Mouse (Mus musculus) heart, postnatal 0 days (tissue): ENCODE results near the gene Ttll10. TPM values are rescaled to one million over a fixed set of nuclear protein-coding genes. Genes with fewer than 3 reads are reported as not detected.

Experiments
- ATAC-seq: fragments of 200-750 bp; cut with Nextera tagmentation; 2 replicates; pipeline ENCODE4 v1.8.0; 2017; ENCODE audit warnings: low read depth, moderate number of reproducible peaks, moderate library complexity; ENCODE audit not compliant: insufficient read depth
- DNase-seq: peaks from one replicate; pipeline ENCODE4 v3.0.0-alpha.2; 2016; ENCODE audit warnings: low spot score
- H3K27ac ChIP-seq: fragments of 300-500 bp; sonication (generic); 2 replicates; pipeline ENCODE4 v1.5.1; 2014; ENCODE audit warnings: low read depth, mild to moderate bottlenecking
- H3K27me3 ChIP-seq: fragments of 300-500 bp; sonication (generic); 2 replicates; pipeline ENCODE4 v1.6.1; 2014; ENCODE audit warnings: low read length, mixed read lengths; ENCODE audit not compliant: control insufficient read depth, insufficient read depth
- H3K36me3 ChIP-seq: fragments of 300-500 bp; sonication (generic); replicated peaks from 2 replicates; pipeline ENCODE4 v1.6.1; 2014; ENCODE audit warnings: low read length, mixed read lengths; ENCODE audit not compliant: control insufficient read depth, insufficient read depth
- H3K4me1 ChIP-seq: fragments of 300-500 bp; sonication (generic); 2 replicates; pipeline ENCODE4 v1.6.1; 2014; ENCODE audit warnings: antibody characterized with exemption; ENCODE audit not compliant: control insufficient read depth, insufficient read depth
- H3K4me2 ChIP-seq: fragments of 300-500 bp; sonication (generic); 2 replicates; pipeline ENCODE4 v1.6.1; 2014; ENCODE audit warnings: low read depth, mild to moderate bottlenecking, low read length, moderate library complexity
- H3K4me3 ChIP-seq: fragments of 300-500 bp; sonication (generic); 2 replicates; pipeline ENCODE4 v1.5.1; 2014; ENCODE audit warnings: low read depth, low read length
- H3K9ac ChIP-seq: fragments of 300-500 bp; sonication (generic); replicated peaks from 2 replicates; pipeline ENCODE4 v1.6.1; 2014; ENCODE audit warnings: low read depth, low read length, mixed read lengths
- H3K9me3 ChIP-seq: fragments of 300-500 bp; sonication (generic); replicated peaks from 2 replicates; pipeline ENCODE4 v1.6.1; 2016; ENCODE audit warnings: low read length; ENCODE audit not compliant: control insufficient read depth
- CTCF ChIP-seq: IDR thresholded peaks from 2 replicates; pipeline ENCODE4 v1.5.1; 2016; ENCODE audit warnings: antibody characterized with exemption, control low read depth, low read depth
- EP300 ChIP-seq: IDR thresholded peaks from 2 replicates; pipeline ENCODE4 v1.6.1; 2016; ENCODE audit warnings: antibody characterized with exemption, low read depth
- WGBS: fragments of 180-500 bp; shearing (Covaris S2); extraction: QIAGEN DNeasy Blood & Tissue Kit; methylation state at CpG from one replicate; pipeline ENCODE4 v1.1.7; 2014; 5-methylcytosine and 5-hydroxymethylcytosine counted together
- polyA plus RNA-seq: library from polyadenylated mRNA; unstranded; fragments of >200 nt; fragmentation: Nextera tagmentation; extraction: Ambion mirVana; gene quantifications from 2 replicates; pipeline ENCODE4 v1.2.1, GENCODE M21; 2015
- total RNA-seq: library from RNA; depleted of rRNA; stranded (reverse); fragments of >200 nt; gene quantifications from 2 replicates; pipeline ENCODE4 v1.2.3, GENCODE M21; 2014; ENCODE audit warnings: low replicate concordance

The Ttll10 gene
- total and polyA plus RNA-seq, 2 experiments from 2014 or later, result not detected

DNA sequence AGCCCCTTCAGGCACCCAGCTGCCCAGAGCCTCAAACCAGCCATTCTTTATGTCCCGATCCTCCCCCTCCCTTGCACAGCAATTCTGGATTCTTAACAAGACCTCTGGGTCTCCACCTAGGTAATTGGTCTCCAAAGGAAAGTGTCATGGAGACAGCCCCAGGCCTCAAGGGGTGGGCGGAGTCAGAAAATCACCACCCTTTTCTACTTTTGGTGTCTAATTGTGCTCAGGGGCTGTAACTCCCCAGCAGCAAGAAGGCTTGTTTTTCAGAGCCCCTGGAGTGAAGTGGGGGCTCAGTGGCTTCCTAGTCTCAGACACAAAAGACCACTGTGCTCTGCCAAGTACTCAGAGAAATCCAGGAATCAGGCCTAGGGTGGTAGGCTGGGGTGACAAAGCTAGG lies 11.5 kb upstream of the Ttll10 start:
- no peak for DNase-seq
- 71% methylated on average over 2 of the region's 2 CpGs for WGBS
- no peak overlapping the region for H3K4me2 ChIP-seq
- no peaks in the 10 kb centered on the region for H3K27me3 ChIP-seq
- no peaks in the 10 kb centered on the region for H3K9me3 ChIP-seq
- H3K36me3 ChIP-seq, result no peaks in the 10 kb centered on the region
- ATAC-seq, result no peak
- no peak for TF ChIP-seq CTCF
- TF ChIP-seq EP300, result no peak
- H3K4me3 ChIP-seq, result no peak overlapping the region
- no peak overlapping the region for H3K9ac ChIP-seq
- peak overlapping the region; percentile 61; the same call in 1 of the 2 replicates for H3K27ac ChIP-seq
- 0 out of 2 replicates have a peak, but pooled peaks cover 3% of the 10 kb centered on the region for H3K4me1 ChIP-seq

DNA sequence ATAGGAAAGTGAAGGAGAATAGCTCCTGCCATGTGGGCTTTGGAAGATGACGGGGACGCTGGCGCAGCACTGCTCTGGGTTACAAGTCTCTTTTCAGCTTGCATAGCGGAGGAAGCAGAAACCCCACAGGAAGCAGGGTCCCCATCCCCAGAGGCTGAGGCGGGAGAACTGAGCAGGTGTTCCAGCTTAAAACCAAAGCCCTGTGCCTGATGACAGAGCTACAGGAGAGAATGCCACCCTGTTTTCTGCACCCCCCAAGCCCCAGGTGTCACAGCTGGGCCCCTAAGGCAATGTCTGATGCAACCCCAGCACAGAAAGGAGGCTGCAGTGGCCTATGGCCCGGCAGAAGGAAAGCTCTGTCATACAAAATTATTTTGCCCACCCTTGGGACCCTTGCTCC lies 11.1 kb upstream of the Ttll10 start:
- DNase-seq (no peak), ATAC-seq (no peak)
- 0 out of 2 replicates have a peak, but pooled peaks cover 3% of the 10 kb centered on the region for H3K4me1 ChIP-seq
- no peaks in the 10 kb centered on the region for H3K27me3 ChIP-seq
- TF ChIP-seq CTCF (no peak), EP300 (no peak)
- no peak overlapping the region for H3K9ac ChIP-seq
- no peaks in the 10 kb centered on the region for H3K9me3 ChIP-seq
- peak overlapping the region; percentile 61; the same call in 1 of the 2 replicates for H3K27ac ChIP-seq
- no peak overlapping the region for H3K4me2 ChIP-seq
- no peak overlapping the region for H3K4me3 ChIP-seq
- H3K36me3 ChIP-seq, result no peaks in the 10 kb centered on the region
- 63% methylated on average over 6 of the region's 6 CpGs for WGBS

DNA sequence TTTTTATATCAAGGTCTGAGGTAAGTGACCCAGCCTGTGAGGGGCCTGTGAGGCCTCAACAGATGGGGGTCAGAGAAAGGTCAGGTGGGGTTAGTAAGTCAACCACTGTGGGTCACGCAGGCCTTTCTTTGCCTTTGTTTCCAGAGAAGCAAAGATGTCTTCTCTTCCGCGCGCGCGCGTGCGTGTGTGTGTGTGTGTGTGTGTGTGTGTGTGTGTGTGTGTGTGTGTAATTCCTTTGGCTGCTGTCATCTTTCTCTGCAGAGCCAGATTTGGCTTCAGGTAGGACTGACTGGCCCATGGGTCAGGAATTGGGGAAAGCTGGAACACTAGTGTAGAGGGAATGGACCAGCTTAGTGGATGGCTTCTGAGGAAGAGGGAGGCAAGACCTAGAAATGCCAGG lies 10.5 kb upstream of the Ttll10 start:
- no peak overlapping the region for H3K4me3 ChIP-seq

GRCm38 (mm10) chr4:156067256-156067949 lies 8.2 kb upstream of the Ttll10 start:
- H3K27me3 ChIP-seq, result no peaks in the 10 kb centered on the region
- H3K4me2 ChIP-seq, result no peak overlapping the region
- TF ChIP-seq CTCF (no peak), EP300 (no peak)
- no peak for DNase-seq
- H3K4me1 ChIP-seq, result 0 out of 2 replicates have a peak, but pooled peaks cover 3% of the 10 kb centered on the region
- H3K4me3 ChIP-seq, result no peak overlapping the region
- WGBS, result 53% methylated on average over 5 of the region's 5 CpGs
- no peak for ATAC-seq
- H3K27ac ChIP-seq, result no peak overlapping the region; the same call in 1 of the 2 replicates
- H3K9me3 ChIP-seq, result no peaks in the 10 kb centered on the region
- no peak overlapping the region for H3K9ac ChIP-seq
- H3K36me3 ChIP-seq, result no peaks in the 10 kb centered on the region

More for the DNA sequence above, 10.5 kb upstream of the Ttll10 start:
- 96% methylated on average over 8 of the region's 8 CpGs for WGBS
- ATAC-seq, result no peak
- H3K36me3 ChIP-seq, result no peaks in the 10 kb centered on the region
- TF ChIP-seq EP300, result no peak
- no peak for TF ChIP-seq CTCF
- H3K4me1 ChIP-seq, result 0 out of 2 replicates have a peak, but pooled peaks cover 3% of the 10 kb centered on the region
- peak overlapping the region; percentile 57; the same call in 1 of the 2 replicates for H3K27ac ChIP-seq
- H3K4me2 ChIP-seq, result no peak overlapping the region
- no peaks in the 10 kb centered on the region for H3K27me3 ChIP-seq
- DNase-seq, result no peak
- no peaks in the 10 kb centered on the region for H3K9me3 ChIP-seq
- no peak overlapping the region for H3K9ac ChIP-seq

DNA sequence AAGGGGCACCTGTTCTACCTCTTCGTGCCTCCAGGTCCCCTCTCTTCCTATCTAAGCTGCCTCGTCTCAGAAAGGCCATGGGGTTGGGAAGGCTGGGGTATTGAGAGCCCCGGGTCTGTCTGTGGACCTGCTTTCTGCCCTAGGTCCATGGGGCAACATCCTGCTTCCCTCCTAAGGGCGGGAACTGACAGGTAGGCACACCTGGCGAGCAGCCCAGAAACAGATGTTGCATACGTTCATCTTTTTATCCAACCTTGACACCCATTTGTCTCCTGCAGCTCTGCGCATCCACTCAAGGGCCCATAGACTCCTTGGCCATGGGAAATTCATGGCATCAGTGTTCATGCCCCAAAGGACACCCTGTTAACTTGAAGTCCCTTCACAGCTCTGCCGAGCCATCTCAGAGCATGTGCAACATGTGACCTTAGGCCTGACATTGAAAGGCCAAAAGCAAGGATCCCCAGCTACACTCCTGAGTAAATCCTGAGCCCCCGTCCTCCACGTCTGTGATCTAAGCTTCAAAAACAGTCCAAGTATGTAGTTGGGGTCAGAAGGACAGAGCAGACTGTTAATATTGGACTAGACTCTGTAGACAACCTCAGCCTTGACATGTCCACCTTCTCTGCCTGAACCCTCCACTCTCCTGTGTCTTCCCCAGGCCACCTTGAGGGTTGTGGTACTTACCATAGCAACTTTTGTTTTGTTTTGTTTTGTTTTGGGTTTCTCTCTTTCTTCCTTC lies 6.1 kb upstream of the Ttll10 start:
- Histone ChIP-seq H3K27me3 (no peaks in the 10 kb centered on the region), H3K4me2 (no peak overlapping the region), H3K4me3 (no peak overlapping the region), H3K36me3 (no peaks in the 10 kb centered on the region), H3K27ac (no peak overlapping the region), H3K9ac (no peak overlapping the region), H3K4me1 (0 out of 2 replicates have a peak, but pooled peaks cover 3% of the 10 kb centered on the region), H3K9me3 (no peaks in the 10 kb centered on the region)
- no peak for DNase-seq
- 83% methylated on average over 10 of the region's 10 CpGs for WGBS
- no peak for ATAC-seq
- TF ChIP-seq EP300 (no peak), CTCF (no peak)
